Mouse (Mus musculus) neural tube, embryonic 12.5 days (tissue): ENCODE results near the gene Tmem200a. TPM values are rescaled to one million over a fixed set of nuclear protein-coding genes. Genes with fewer than 3 reads are reported as not detected.
A peak's percentile ranks its signal among the peaks of the same experiment; 100 is the strongest.
"Not testable (repeated sequence)": the region's sequence is repeated elsewhere in the genome, so short reads cannot be mapped to it uniquely, and the experiment has no call there.

Experiments
- ATAC-seq: fragments of 200-750 bp; cut with Nextera tagmentation; 2 replicates; pipeline ENCODE4 v1.8.0; 2017; ENCODE audit warnings: low read depth, mild to moderate bottlenecking, moderate TSS enrichment, moderate library complexity; ENCODE audit not compliant: low FRiP score
- H3K27ac ChIP-seq: fragments of 300-500 bp; sonication (generic); 2 replicates; pipeline ENCODE4 v1.5.1; 2016
- H3K27me3 ChIP-seq: fragments of 300-500 bp; sonication (generic); replicated peaks from 2 replicates; pipeline ENCODE4 v1.6.1; 2016; ENCODE audit warnings: mild to moderate bottlenecking
- H3K36me3 ChIP-seq: fragments of 300-500 bp; sonication (generic); 2 replicates; pipeline ENCODE4 v1.6.1; 2016; ENCODE audit warnings: mild to moderate bottlenecking
- H3K4me1 ChIP-seq: fragments of 300-500 bp; sonication (generic); 2 replicates; pipeline ENCODE4 v1.6.1; 2016
- H3K4me2 ChIP-seq: fragments of 300-500 bp; sonication (generic); replicated peaks from 2 replicates; pipeline ENCODE4 v1.6.1; 2016; ENCODE audit warnings: mild to moderate bottlenecking
- H3K4me3 ChIP-seq: fragments of 300-500 bp; sonication (generic); 2 replicates; pipeline ENCODE4 v1.5.1; 2016
- H3K9ac ChIP-seq: fragments of 300-500 bp; sonication (generic); 2 replicates; pipeline ENCODE4 v1.6.1; 2016; ENCODE audit warnings: mild to moderate bottlenecking
- H3K9me3 ChIP-seq: fragments of 300-500 bp; sonication (generic); 2 replicates; pipeline ENCODE4 v1.6.1; 2016; ENCODE audit warnings: mild to moderate bottlenecking
- WGBS: fragments of 180-500 bp; shearing (Covaris S2); methylation state at CpG from one replicate; pipeline ENCODE4 v1.1.7; 2016; 5-methylcytosine and 5-hydroxymethylcytosine counted together
- polyA plus RNA-seq: library from polyadenylated mRNA; unstranded; fragments of >200 nt; fragmentation: Nextera tagmentation; extraction: Ambion mirVana; gene quantifications from 2 replicates; pipeline ENCODE4 v1.2.1, GENCODE M21; 2016

Gene Tmem200a
- polyA plus RNA-seq, 1 experiment from 2014 or later = 18.5 TPM

GRCm38 (mm10) chr10:25920640-25921278 is 158.1 kb downstream of the Tmem200a start:
- no peak overlapping the region for H3K4me2 ChIP-seq
- no peak overlapping the region for H3K9ac ChIP-seq
- no peaks in the 10 kb centered on the region for H3K36me3 ChIP-seq
- no peak overlapping the region for H3K27ac ChIP-seq
- H3K9me3 ChIP-seq = no peaks in the 10 kb centered on the region
- H3K4me3 ChIP-seq = no peak overlapping the region
- H3K27me3 ChIP-seq = no peaks in the 10 kb centered on the region
- H3K4me1 ChIP-seq = peaks cover 8% of the 10 kb centered on the region
- ATAC-seq = peak; percentile 67
- 3% methylated on average over 4 of the region's 4 CpGs for WGBS

GRCm38 (mm10) chr10:25918103-25918502 is 160.7 kb downstream of the Tmem200a start:
- H3K27me3 ChIP-seq = no peaks in the 10 kb centered on the region
- no peaks in the 10 kb centered on the region for H3K9me3 ChIP-seq
- no peak overlapping the region for H3K27ac ChIP-seq
- H3K9ac ChIP-seq = no peak overlapping the region
- 55% methylated on average over 2 of the region's 2 CpGs for WGBS
- peaks cover 8% of the 10 kb centered on the region for H3K4me1 ChIP-seq
- no peak overlapping the region for H3K4me3 ChIP-seq
- H3K4me2 ChIP-seq = no peak overlapping the region
- no peak for ATAC-seq
- no peaks in the 10 kb centered on the region for H3K36me3 ChIP-seq

- Histone ChIP-seq H3K27ac (no peak overlapping the region), H3K9ac (no peak overlapping the region), H3K4me2 (no peak overlapping the region), H3K4me3 (no peak overlapping the region), H3K4me1 (no peaks in the 10 kb centered on the region), H3K9me3 (no peaks in the 10 kb centered on the region), H3K36me3 (no peaks in the 10 kb centered on the region), H3K27me3 (no peaks in the 10 kb centered on the region)
- WGBS = 47% methylated on average over 6 of the region's 6 CpGs
- no peak for ATAC-seq
Observed at GRCm38 (mm10) chr10:25910270-25910669, 168.6 kb downstream of the Tmem200a start.

- no peaks in the 10 kb centered on the region for H3K27me3 ChIP-seq
- H3K4me1 ChIP-seq = no peaks in the 10 kb centered on the region
- no peaks in the 10 kb centered on the region for H3K36me3 ChIP-seq
- no peak overlapping the region for H3K27ac ChIP-seq
- ATAC-seq = peak; percentile 92
- 23% methylated on average over 10 of the region's 10 CpGs for WGBS
- H3K4me3 ChIP-seq = no peak overlapping the region
- H3K4me2 ChIP-seq = no peak overlapping the region
- no peaks in the 10 kb centered on the region for H3K9me3 ChIP-seq
- H3K9ac ChIP-seq = no peak overlapping the region
Observed at GRCm38 (mm10) chr10:25908027-25909012, 170.5 kb downstream of the Tmem200a start.

GRCm38 (mm10) chr10:25894126-25894525 is 184.7 kb downstream of the Tmem200a start:
- not testable (repeated sequence) for H3K9ac ChIP-seq, H3K36me3 ChIP-seq, H3K4me1 ChIP-seq, H3K4me3 ChIP-seq, H3K9me3 ChIP-seq, H3K27me3 ChIP-seq, ATAC-seq, H3K27ac ChIP-seq, H3K4me2 ChIP-seq
- 95% methylated on average over 5 of the region's 5 CpGs for WGBS

- no peaks in the 10 kb centered on the region for H3K36me3 ChIP-seq
- no peak for ATAC-seq
- H3K4me2 ChIP-seq = no peak overlapping the region
- no peak overlapping the region for H3K27ac ChIP-seq
- no peak overlapping the region for H3K9ac ChIP-seq
- H3K4me3 ChIP-seq = no peak overlapping the region
- 59% methylated on average over 6 of the region's 6 CpGs for WGBS
- no peaks in the 10 kb centered on the region for H3K9me3 ChIP-seq
- no peaks in the 10 kb centered on the region for H3K27me3 ChIP-seq
- H3K4me1 ChIP-seq = no peaks in the 10 kb centered on the region
Observed at GRCm38 (mm10) chr10:25887225-25887624, 191.6 kb downstream of the Tmem200a start.

GRCm38 (mm10) chr10:25884512-25884911 is 194.3 kb downstream of the Tmem200a start:
- 91% methylated on average over 2 of the region's 2 CpGs for WGBS
- no peak overlapping the region for H3K9ac ChIP-seq

GRCm38 (mm10) chr10:25877731-25878130 is 201.1 kb downstream of the Tmem200a start:
- 62% methylated on average over 2 of the region's 2 CpGs for WGBS
- no peak overlapping the region for H3K9ac ChIP-seq
- no peaks in the 10 kb centered on the region for H3K36me3 ChIP-seq
- ATAC-seq = no peak
- no peak overlapping the region for H3K27ac ChIP-seq
- no peaks in the 10 kb centered on the region for H3K4me1 ChIP-seq
- no peaks in the 10 kb centered on the region for H3K27me3 ChIP-seq
- no peak overlapping the region for H3K4me3 ChIP-seq
- no peak overlapping the region for H3K4me2 ChIP-seq
- H3K9me3 ChIP-seq = no peaks in the 10 kb centered on the region

More at GRCm38 (mm10) chr10:25884512-25884911, 194.3 kb downstream of the Tmem200a start:
- Histone ChIP-seq H3K27me3 (no peaks in the 10 kb centered on the region), H3K4me3 (no peak overlapping the region), H3K4me2 (no peak overlapping the region), H3K9me3 (no peaks in the 10 kb centered on the region), H3K27ac (no peak overlapping the region), H3K36me3 (no peaks in the 10 kb centered on the region), H3K4me1 (no peaks in the 10 kb centered on the region)
- ATAC-seq = no peak

GRCm38 (mm10) chr10:25876809-25877208 is 202.0 kb downstream of the Tmem200a start:
- Histone ChIP-seq H3K4me1 (no peaks in the 10 kb centered on the region), H3K4me3 (no peak overlapping the region), H3K36me3 (no peaks in the 10 kb centered on the region), H3K27me3 (no peaks in the 10 kb centered on the region), H3K9ac (no peak overlapping the region), H3K9me3 (no peaks in the 10 kb centered on the region), H3K4me2 (no peak overlapping the region), H3K27ac (no peak overlapping the region)
- WGBS = 50% methylated on average over 3 of the region's 3 CpGs
- no peak for ATAC-seq

GRCm38 (mm10) chr10:25868739-25869138 is 210.1 kb downstream of the Tmem200a start:
- no peak overlapping the region for H3K27ac ChIP-seq
- ATAC-seq = no peak
- no peaks in the 10 kb centered on the region for H3K4me1 ChIP-seq
- H3K27me3 ChIP-seq = no peaks in the 10 kb centered on the region
- H3K9ac ChIP-seq = no peak overlapping the region
- H3K9me3 ChIP-seq = no peaks in the 10 kb centered on the region
- H3K4me3 ChIP-seq = no peak overlapping the region
- no peak overlapping the region for H3K4me2 ChIP-seq
- 80% methylated on average over 6 of the region's 6 CpGs for WGBS
- H3K36me3 ChIP-seq = no peaks in the 10 kb centered on the region
